Mouse (Mus musculus) liver, embryonic 12.5 days (tissue): ENCODE results near the gene Gne. TPM values are rescaled to one million over a fixed set of nuclear protein-coding genes. Genes with fewer than 3 reads are reported as not detected.

Experiments used
- ATAC-seq: fragments of 200-750 bp; cut with Nextera tagmentation; 2 replicates; pipeline ENCODE4 v1.8.0; 2017; ENCODE audit warnings: moderate number of reproducible peaks, mild to moderate bottlenecking, moderate library complexity
- H3K27ac ChIP-seq: fragments of 300-500 bp; sonication (generic); 2 replicates; pipeline ENCODE4 v1.5.1; 2016; ENCODE audit warnings: mild to moderate bottlenecking
- H3K27me3 ChIP-seq: fragments of 300-500 bp; sonication (generic); replicated peaks from 2 replicates; pipeline ENCODE4 v1.6.1; 2016; ENCODE audit warnings: mild to moderate bottlenecking, moderate library complexity
- H3K36me3 ChIP-seq: fragments of 300-500 bp; sonication (generic); 2 replicates; pipeline ENCODE4 v1.6.1; 2016; ENCODE audit warnings: mild to moderate bottlenecking, moderate library complexity
- H3K4me1 ChIP-seq: fragments of 300-500 bp; sonication (generic); 2 replicates; pipeline ENCODE4 v1.6.1; 2016
- H3K4me2 ChIP-seq: fragments of 300-500 bp; sonication (generic); 2 replicates; pipeline ENCODE4 v1.6.1; 2016; ENCODE audit warnings: mild to moderate bottlenecking, moderate library complexity
- H3K4me3 ChIP-seq: fragments of 300-500 bp; sonication (generic); 2 replicates; pipeline ENCODE4 v1.5.1; 2016; ENCODE audit warnings: mild to moderate bottlenecking, moderate library complexity
- H3K9ac ChIP-seq: fragments of 300-500 bp; sonication (generic); 2 replicates; pipeline ENCODE4 v1.6.1; 2016; ENCODE audit warnings: mild to moderate bottlenecking, moderate library complexity
- H3K9me3 ChIP-seq: fragments of 300-500 bp; sonication (generic); replicated peaks from 2 replicates; pipeline ENCODE4 v1.6.1; 2016; ENCODE audit warnings: mild to moderate bottlenecking, moderate library complexity
- WGBS: fragments of 180-500 bp; shearing (Covaris S2); methylation state at CpG from one replicate; pipeline ENCODE4 v1.1.7; 2016; ENCODE audit not compliant: insufficient replicate concordance; 5-methylcytosine and 5-hydroxymethylcytosine counted together
- polyA plus RNA-seq: library from polyadenylated mRNA; unstranded; fragments of >200 nt; fragmentation: Nextera tagmentation; extraction: Ambion mirVana; gene quantifications from 2 replicates; pipeline ENCODE4 v1.2.1, GENCODE M21; 2016

Gne gene
- polyA plus RNA-seq, 1 experiment from 2014 or later: 34.6 TPM

DNA sequence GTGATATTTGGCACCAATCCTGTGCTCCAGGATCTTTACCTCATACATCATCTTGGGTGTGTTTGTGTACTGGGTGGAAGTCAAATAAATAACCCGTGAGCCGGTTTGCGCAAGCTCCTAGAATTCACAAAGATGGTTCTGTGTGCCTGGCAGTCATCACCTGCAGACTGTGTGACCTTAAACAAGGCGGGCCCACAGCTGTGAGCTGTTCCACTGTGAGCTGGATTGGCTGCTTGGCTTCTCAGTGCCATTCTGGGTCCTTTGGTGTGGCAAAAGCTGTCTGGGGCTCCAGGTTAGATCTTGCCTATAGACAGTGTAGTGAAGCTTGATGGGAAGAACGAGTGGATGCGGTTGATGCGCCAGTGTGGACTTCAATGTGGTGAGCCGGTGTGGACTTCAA, 19.6 kb upstream of the Gne start:
- H3K4me3 ChIP-seq: no peak overlapping the region
- H3K4me2 ChIP-seq: no peak overlapping the region
- peaks cover 14% of the 10 kb centered on the region; the same call in 1 of the 2 replicates for H3K4me1 ChIP-seq
- no peak overlapping the region for H3K9ac ChIP-seq
- H3K36me3 ChIP-seq: no peaks in the 10 kb centered on the region
- peaks cover 24% of the 10 kb centered on the region for H3K27me3 ChIP-seq
- H3K9me3 ChIP-seq: no peaks in the 10 kb centered on the region
- no peak for ATAC-seq
- 79% methylated on average over 8 of the region's 8 CpGs for WGBS
- no peak overlapping the region for H3K27ac ChIP-seq

DNA sequence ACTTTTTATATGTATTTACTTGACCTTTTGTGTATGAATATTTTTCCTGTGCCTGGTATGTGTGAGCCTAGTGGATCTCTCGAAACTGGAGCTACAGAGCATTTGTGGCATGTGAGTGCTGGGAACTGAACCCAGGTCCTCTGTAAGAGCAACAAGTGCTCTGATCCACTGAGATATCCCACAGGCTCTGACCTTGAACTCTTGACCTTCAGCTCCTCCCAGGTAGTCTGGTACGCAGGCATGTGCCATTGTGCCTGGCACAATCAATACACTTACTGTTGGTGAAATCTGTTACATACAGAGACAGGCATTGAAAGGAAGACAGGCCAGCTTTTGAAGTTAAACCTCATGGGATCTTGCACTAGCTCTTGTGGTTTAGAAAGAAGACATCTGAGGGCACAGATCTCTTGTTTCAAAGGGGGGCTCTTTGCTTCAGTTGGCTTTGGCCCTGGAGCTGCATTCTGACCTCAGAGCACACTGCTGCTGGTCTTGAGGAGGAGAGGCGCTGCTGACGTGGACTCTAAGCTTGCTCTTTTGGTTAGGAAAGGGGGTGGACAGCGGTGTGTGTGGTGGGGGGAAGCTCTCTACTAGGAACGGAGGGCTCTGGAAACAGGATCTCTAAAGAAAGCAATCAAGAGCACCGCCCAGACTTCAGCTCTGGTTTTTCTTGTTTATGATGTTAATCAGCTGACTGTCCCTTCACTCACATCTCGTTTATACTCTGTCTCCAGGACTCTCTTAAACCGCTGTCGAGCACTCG, 13.8 kb upstream of the Gne start:
- WGBS: 40% methylated on average over 11 of the region's 11 CpGs
- Histone ChIP-seq H3K27ac (no peak overlapping the region), H3K36me3 (no peaks in the 10 kb centered on the region), H3K4me2 (no peak overlapping the region), H3K9me3 (no peaks in the 10 kb centered on the region), H3K27me3 (no peaks in the 10 kb centered on the region; the same call in 1 of the 2 replicates), H3K9ac (no peak overlapping the region), H3K4me3 (no peak overlapping the region), H3K4me1 (peaks cover 5% of the 10 kb centered on the region)
- no peak for ATAC-seq

DNA sequence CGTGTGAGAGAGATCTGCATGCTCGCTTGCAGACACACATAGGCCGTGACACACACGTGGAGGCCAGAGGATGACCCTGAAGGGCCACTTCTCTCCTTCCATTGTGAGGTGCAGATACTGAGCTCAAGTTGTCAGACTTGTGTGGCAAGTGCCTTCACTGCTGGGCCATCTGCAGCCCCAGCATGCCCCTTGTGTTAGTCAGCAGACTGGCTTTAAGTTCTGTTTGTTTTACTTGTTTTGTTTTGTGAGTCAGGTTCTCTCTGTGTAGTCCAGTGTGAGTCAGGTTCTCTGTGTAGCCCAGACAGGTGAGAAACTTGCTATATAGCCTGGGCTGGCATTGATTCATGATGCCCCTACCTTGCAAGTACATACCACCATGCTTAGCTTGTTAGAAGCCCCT, 10.5 kb upstream of the Gne start:
- Histone ChIP-seq H3K4me2 (no peak overlapping the region), H3K9ac (no peak overlapping the region), H3K27ac (no peak overlapping the region), H3K4me1 (peaks cover 22% of the 10 kb centered on the region), H3K4me3 (no peak overlapping the region), H3K36me3 (no peaks in the 10 kb centered on the region), H3K9me3 (no peaks in the 10 kb centered on the region), H3K27me3 (no peaks in the 10 kb centered on the region; the same call in none of the 2 replicates)
- 75% methylated on average over 4 of the region's 4 CpGs for WGBS
- no peak for ATAC-seq

DNA sequence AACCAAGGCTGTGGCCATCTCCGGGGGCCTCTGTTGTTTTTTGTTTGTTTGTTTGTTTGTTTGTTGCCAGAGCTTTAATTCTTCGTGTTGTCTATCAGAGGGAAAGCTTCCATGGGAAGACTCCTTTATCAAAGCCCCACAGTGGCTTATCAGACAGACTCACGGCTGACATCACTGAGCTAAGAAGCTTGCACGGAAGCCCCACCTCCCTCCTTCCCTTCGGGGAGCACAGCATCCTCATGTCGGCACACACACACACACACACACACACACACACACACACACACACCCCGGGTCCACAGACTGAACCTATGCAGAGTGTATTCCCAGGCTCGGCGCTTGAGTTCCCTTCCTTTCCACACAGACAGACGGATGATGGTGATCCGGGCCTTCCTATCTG, 8.4 kb upstream of the Gne start:
- 42% methylated on average over 10 of the region's 11 CpGs for WGBS
- Histone ChIP-seq H3K4me1 (peaks cover 22% of the 10 kb centered on the region), H3K9ac (no peak overlapping the region), H3K9me3 (no peaks in the 10 kb centered on the region), H3K27me3 (no peaks in the 10 kb centered on the region; the same call in 1 of the 2 replicates), H3K4me3 (0 out of 2 replicates have a peak overlapping the region, but pooled peaks have one; percentile 9), H3K36me3 (no peaks in the 10 kb centered on the region), H3K4me2 (peak overlapping the region; percentile 43), H3K27ac (0 out of 2 replicates have a peak overlapping the region, but pooled peaks have one; percentile 15)
- peak; percentile 88 for ATAC-seq

DNA sequence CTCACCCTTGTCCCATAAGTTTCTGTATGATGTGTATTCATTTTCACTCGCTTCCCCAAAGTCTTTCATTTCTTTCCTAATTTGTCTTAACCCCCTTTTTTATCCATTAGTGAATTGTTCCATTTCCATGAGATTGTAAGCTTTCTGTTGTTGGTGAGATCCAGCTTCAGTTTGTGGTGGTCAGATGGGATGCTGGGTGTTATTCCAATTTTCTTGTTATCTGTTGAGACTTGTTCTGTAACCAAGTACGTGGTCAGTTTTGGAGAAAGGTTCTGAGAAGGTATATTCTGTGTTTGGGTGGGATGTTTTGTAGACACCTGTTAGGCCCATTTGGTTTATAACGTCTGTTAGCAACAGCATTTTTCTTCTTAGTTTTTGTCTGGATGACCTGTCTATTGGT, 1.6 kb upstream of the Gne start:
- H3K36me3 ChIP-seq: no peaks in the 10 kb centered on the region
- no peak overlapping the region for H3K4me2 ChIP-seq
- H3K9ac ChIP-seq: no peak overlapping the region
- no peak overlapping the region for H3K4me3 ChIP-seq
- H3K4me1 ChIP-seq: peaks cover 6% of the 10 kb centered on the region; the same call in 1 of the 2 replicates
- H3K27me3 ChIP-seq: peaks cover 23% of the 10 kb centered on the region
- no peaks in the 10 kb centered on the region for H3K9me3 ChIP-seq
- H3K27ac ChIP-seq: no peak overlapping the region
- no peak for ATAC-seq
- 75% methylated on average over 3 of the region's 3 CpGs for WGBS

DNA sequence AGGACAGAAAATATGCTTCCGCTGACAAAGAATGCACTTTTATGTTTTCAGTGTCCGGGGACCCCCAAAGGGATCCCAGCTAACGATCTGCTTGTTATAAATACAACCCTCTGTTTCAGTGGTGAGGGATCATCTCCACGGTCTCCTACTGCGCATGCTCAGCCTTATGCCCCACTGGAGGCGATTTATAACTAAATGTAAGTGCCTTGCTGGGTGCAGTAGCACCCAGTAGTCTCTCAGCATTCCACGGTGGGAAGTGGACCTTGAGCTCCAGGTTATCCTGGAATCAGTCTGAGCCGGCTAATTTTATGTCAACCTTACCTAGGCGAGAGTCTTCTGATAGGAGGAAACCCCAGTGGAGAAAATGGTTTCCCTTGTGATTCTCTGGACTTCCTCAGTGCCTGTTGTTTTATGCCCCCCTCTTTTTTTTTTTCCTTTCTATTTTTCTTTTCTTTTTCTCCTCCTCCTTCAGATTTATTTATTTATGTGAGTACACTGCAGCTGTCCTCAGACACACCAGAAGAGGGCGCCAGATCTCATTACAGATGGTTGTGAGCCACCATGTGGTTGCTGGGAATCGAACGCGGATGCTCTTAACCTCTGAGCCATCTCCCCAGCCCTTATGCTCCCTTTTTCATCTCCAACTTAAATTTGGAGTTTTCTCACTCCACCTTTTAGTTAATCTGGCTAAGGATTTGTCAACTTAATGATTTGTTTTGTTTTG, 787 bp upstream of the Gne start:
- Histone ChIP-seq H3K4me2 (no peak overlapping the region), H3K36me3 (no peaks in the 10 kb centered on the region), H3K27me3 (peaks cover 23% of the 10 kb centered on the region), H3K27ac (no peak overlapping the region), H3K4me1 (peaks cover 6% of the 10 kb centered on the region; the same call in 1 of the 2 replicates), H3K9me3 (no peaks in the 10 kb centered on the region), H3K4me3 (no peak overlapping the region), H3K9ac (no peak overlapping the region)
- 74% methylated on average over 13 of the region's 13 CpGs for WGBS
- ATAC-seq: no peak

DNA sequence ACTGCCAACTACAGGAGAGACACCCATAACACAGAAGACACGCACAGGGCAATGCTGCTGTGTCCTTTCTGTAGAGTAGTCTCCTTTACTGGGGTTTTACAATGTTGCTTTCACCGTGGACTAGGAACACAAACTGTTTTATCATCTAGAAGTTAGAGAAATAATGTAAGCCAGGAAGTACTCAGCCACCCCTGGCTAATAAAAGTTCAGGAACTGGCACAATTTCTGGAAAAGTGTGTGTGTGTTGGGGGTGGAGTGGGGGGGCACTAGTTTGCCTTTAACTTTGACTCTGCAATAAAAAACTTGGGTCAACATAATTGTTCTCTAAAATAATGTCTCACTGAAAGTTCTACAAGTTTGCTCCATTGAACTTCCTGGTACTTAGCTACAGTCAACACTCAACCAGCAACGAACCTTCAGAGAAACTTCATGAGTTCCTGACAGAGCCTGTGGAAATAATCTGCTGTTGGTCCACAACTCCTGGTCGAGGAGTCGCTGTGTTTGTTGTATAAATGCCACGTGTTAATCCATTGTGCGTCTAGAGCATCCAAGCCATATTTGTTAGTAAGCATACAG, 5.5 kb downstream of the Gne start:
- Histone ChIP-seq H3K9ac (no peak overlapping the region), H3K4me3 (no peak overlapping the region), H3K27ac (no peak overlapping the region), H3K36me3 (no peaks in the 10 kb centered on the region), H3K4me2 (no peak overlapping the region), H3K9me3 (no peaks in the 10 kb centered on the region), H3K4me1 (peaks cover 15% of the 10 kb centered on the region), H3K27me3 (peaks cover 7% of the 10 kb centered on the region)
- no peak for ATAC-seq
- WGBS: 72% methylated on average over 7 of the region's 7 CpGs

DNA sequence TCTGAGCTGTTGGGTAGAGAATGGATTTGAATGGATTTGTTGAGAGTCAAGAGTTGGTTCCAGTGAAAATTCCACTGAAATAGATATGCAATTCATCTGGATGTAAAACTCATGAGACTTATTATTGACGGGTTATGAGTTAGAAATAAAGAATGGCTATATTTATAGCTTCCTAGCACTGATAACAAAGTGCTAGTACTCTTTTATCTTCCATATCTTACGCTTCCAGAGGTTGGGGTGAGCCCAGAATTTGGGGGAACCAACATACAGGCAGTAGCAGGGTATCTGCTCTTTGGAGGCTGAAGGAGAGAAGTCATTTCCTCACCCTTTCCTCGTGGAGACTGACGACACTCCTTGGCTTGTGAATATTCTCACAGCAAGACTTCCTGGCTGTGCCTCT, 9.6 kb downstream of the Gne start:
- Histone ChIP-seq H3K4me3 (no peak overlapping the region), H3K27ac (no peak overlapping the region), H3K4me1 (peaks cover 47% of the 10 kb centered on the region), H3K36me3 (no peaks in the 10 kb centered on the region), H3K9ac (no peak overlapping the region), H3K27me3 (no peaks in the 10 kb centered on the region), H3K4me2 (no peak overlapping the region), H3K9me3 (no peaks in the 10 kb centered on the region)
- 40% methylated on average over 4 of the region's 4 CpGs for WGBS
- no peak for ATAC-seq

DNA sequence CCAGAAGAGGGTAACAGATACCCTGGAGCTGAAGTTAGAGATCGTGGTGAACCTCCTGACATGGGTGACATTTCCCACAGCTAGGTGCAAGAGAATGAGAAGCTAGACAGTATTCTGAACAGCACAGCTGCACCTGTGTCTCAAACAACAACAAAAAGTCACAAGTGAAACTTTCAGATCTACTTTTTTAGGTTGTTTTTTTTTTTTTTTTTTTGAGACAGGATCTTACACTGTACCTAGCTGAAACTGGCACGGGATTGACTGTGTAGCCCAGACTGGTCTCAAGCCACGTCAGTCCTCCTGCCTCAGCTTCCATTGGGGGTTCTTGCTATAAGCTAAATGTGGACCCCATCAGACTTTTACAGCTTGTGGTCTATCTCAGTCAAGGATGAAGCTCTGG, 10.2 kb downstream of the Gne start:
- H3K4me2 ChIP-seq: peak overlapping the region; percentile 94; the same call in 1 of the 2 replicates
- H3K4me3 ChIP-seq: no peak overlapping the region
- H3K9ac ChIP-seq: no peak overlapping the region
- H3K4me1 ChIP-seq: peaks cover 53% of the 10 kb centered on the region
- H3K36me3 ChIP-seq: no peaks in the 10 kb centered on the region
- ATAC-seq: no peak
- no peaks in the 10 kb centered on the region for H3K27me3 ChIP-seq
- 72% methylated on average over 3 of the region's 3 CpGs for WGBS
- H3K9me3 ChIP-seq: no peaks in the 10 kb centered on the region
- H3K27ac ChIP-seq: peak overlapping the region; percentile 91; the same call in 1 of the 2 replicates

DNA sequence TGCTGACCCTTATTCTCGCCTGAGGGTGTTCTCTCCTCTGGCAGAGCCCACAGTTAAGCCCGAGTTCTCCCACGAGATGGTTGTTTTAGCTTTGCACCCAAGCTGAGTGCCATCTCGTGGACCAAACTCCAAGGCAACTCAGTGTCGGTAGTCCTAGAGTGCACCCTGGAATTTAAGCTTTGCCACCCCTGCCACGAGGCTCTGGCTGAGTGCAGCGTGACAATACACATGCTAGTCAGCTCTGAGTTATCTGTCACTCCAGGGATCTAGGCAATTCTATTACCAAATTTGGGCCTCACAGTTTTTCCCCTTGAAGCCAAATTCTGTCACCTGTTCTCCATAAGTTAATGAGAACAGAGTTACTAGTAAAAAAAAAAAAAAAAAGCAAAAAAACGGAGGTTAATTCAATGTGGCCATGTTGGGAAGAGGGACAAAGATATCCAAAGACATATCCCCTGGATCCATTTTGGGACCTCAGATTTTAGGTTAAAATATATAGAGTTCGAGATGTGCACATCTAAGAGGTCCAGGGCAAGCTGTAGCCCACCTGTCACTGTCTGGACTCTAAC, 11.0 kb downstream of the Gne start:
- H3K36me3 ChIP-seq: no peaks in the 10 kb centered on the region
- H3K9me3 ChIP-seq: no peaks in the 10 kb centered on the region
- peak overlapping the region; percentile 95 for H3K4me3 ChIP-seq
- peaks cover 60% of the 10 kb centered on the region for H3K4me1 ChIP-seq
- H3K9ac ChIP-seq: peak overlapping the region; percentile 88
- H3K27ac ChIP-seq: peak overlapping the region; percentile 91
- no peaks in the 10 kb centered on the region for H3K27me3 ChIP-seq
- H3K4me2 ChIP-seq: peak overlapping the region; percentile 94
- 8% methylated on average over 9 of the region's 9 CpGs for WGBS
- ATAC-seq: peak; percentile 70

DNA sequence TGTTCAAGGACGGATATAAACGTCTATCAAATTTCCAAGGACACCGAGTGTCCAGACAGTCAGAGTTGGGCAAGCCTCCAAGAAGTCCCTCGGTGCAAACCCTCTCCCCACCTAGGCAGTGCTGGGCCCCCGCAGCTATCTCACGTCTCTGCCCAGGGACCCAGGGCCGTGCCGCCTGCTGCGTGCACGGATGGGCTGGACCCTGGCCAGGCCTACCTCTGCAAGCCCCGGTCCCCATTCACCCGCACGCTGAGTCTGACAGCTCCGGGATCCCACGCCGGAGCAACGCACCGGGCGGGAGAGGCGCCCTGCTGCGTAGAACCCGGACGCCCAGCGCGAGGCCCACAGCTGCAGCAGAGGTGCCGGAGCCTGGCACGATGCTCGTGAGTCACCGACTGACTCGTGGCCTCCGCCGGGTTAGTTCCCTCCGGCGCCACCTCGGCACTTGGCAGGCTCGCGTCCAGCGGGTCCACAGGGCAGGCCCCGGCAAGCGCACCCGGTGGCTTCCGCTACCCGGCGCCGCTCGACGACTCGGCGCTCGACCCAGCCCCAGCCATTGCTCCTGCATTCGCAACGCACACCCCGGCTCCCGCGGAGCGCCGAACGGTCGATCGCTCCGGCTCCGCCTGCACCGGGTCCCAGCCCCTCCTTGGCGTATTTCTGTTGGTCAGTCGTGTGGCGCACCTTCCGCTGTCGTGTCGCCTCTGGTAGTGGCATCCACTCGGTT, 11.7 kb downstream of the Gne start:
- no peaks in the 10 kb centered on the region for H3K27me3 ChIP-seq
- peak overlapping the region; percentile 94 for H3K4me2 ChIP-seq
- H3K9ac ChIP-seq: peak overlapping the region; percentile 88
- H3K4me3 ChIP-seq: peak overlapping the region; percentile 95
- no peaks in the 10 kb centered on the region for H3K9me3 ChIP-seq
- H3K36me3 ChIP-seq: no peaks in the 10 kb centered on the region
- ATAC-seq: peak; percentile 93
- peak overlapping the region; percentile 91 for H3K27ac ChIP-seq
- under 1% methylated on average over 64 of the region's 70 CpGs for WGBS
- peaks cover 66% of the 10 kb centered on the region for H3K4me1 ChIP-seq
